Mouse (Mus musculus): ENCODE results near the gene 1110002E22Rik.

Gene 1110002E22Rik

DNA sequence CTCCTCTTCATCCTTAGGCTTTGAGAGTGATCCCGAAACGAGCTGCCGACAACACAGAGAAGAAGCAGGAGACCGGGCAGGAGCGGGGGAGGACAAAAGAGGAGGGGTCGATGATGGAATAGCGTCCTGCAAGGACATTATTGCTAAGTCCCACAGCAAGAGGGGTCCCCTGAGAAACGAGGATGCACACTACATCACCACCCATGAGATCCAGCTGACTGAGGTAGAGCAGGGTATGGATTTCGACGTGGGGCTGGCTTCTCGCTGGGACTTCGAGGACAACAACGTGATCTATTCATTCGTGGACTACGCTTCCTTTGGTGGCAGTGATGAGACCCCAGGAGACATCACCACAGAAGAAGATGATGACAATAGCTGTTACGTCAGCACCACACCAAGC lies 1.1 kb downstream of the 1110002E22Rik start:
- no peak for DNase-seq

DNA sequence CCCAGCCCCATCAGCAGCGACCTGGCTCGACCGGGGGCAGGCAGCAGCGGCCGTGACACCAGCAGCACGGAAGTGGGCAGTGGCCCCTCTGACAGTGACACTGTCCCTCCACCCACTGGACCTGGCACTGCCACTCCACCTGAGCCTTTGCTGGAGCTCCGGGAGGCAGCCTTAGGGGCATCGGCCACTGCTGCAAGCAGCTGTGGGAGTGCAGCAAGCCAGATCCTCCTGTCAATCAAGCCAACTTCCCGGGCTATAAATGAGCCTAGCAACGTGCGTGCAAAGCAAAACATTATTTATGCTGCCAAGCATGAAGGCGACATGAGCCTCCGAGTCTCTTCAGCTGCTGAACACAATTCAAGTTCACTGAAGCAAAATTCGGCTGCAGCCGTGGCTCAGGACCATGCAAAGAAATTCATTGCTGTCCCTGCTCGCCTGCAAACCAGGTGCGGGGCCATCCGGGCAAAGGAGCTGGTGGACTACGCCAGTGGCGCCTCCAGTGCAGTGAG lies 1.6 kb downstream of the 1110002E22Rik start:
- no peak for DNase-seq

DNA sequence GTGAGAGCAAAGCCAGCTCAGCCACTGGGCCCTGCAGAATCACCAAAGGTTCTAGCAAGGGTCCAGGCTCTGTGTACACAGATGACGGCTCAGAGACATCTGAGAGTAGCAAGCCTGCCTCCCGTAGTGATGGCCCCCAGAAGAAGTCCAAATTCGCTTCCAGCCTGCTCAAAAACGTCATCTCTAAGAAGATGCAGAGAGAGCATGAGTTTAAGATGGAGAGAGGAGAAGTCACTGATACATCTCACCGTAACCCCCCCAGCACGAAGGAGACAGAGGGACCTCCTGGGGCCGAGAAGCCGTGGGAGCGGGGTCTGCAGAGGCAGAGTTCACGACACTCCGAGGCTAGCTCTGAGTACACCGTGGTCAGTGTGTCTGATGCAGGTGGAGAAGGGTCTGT lies 2.4 kb downstream of the 1110002E22Rik start, which contains the start of gene Gm5105:
Gene Gm5105 (minus strand): TSS at position 101 of the 400 bp plus-strand sequence.
- DNase-seq, result no peak

DNA sequence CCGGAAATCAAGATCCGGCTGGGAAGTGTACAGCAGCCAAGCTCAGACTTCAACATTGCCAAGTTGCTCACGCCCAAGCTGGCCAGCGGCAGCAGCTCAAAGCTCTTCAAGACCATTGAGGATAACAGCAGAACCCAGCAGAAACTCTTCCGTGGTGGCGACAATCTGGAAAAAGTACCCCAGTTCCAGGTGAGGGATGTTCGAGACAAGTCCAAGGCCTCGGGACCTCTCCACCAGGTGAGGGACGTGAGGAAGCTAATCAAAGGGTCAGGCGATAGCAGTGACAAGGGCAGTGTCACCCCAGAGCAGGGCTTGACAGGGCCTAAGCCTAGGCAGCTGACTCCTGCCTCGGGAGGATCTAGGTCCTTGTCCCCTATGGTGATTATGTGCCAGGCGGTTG lies 3.3 kb downstream of the 1110002E22Rik start:
- DNase-seq, result no peak

DNA sequence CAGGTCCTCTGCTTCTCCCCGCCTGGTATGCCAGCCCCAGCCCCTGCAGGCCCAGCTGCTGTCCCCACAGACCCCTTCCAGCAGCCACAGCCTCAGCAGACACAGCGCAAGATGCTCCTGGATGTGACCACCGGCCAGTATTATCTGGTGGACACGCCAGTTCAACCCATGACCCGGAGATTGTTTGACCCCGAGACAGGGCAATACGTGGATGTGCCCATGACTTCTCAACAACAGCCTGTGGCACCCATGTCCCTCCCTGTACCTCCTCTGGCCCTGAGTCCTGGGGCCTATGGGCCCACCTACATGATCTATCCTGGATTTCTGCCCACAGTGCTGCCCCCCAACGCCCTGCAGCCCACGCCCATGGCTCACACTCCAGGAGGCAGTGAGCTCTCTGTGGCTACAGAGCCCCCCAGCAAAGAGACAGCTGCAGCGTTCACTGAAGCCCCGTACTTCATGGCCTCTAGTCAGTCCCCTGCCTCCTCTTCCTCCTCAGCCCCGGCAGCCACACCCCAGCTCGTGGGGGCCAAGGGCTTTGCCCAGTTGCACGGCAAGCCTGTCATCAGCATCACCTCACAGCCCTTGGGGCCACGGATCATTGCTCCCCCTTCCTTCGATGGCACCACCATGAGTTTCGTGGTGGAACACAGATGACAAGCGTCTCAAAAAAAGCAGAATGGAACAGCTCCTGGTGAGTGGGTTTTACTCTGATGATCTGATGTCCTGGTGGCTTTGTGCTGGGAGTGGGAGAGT lies 5.1 kb downstream of the 1110002E22Rik start:
- no peak for DNase-seq

DNA sequence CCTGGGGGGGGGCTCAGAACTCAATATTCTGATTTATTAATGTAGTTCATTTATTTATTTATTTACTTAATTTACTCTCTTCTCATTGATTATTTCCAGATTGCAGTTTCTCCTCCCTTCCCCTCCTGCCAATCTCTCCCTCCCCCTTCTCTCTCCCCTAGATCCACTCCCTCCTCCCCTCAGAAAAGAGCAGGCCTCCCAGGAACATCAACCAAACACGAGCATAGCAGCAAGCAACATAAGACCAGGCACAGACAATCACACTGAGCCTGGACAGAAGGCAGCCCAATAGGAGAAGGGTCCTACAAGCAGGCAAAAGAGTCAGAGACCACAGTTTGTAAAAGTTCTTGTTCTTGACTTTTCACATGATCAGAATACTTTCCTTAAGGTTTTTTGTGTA lies 6.2 kb downstream of the 1110002E22Rik start:
- no peak for DNase-seq

DNA sequence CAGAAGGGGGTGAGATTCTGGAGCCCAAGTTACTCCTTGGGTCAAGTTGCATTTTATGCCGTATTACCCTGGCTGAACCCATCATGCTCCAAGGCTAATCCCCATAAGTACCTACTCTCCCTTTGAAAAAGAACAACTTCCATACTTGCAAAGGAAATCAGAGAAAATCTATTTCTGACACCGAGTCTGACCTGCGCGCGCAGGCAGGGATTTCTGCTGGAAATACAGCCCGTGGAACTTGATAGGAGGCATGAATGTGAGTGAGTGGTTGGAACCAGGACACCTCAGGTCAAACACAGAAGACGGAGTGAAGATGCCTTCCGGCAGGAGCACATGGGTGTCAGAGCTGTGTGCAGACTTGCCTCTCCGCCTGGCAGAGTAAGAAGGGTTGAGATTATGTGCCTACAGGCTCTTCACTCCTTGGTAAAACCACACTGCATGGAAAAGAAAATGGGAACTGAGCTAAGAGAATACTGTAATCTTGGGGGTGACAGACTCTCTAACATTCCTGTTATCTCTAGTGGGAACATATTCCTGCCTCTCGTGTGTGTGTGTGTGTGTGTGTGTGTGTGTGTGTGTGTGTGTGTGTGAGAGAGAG lies 6.7 kb downstream of the 1110002E22Rik start:
- no peak for DNase-seq

DNA sequence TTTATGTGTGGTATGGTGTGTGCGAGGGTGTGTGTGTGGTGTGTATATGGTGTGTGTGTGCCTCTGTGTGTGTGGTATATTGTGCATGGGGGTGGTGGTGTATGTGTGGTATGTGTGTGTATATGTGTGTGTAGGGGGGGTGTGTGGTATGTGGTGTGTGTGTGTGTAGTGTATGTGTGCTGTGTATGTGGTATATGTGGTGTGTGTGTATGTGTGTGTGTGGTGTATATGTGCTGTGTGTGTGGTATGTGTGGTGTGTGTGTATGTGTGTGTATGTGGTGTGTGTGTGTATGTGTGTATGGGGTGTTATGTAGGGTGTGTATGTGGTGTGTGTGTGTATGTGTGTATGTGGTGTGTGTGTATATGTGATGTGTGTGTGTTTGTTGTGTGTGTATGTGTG lies 9.4 kb downstream of the 1110002E22Rik start:
- no peak for DNase-seq

DNA sequence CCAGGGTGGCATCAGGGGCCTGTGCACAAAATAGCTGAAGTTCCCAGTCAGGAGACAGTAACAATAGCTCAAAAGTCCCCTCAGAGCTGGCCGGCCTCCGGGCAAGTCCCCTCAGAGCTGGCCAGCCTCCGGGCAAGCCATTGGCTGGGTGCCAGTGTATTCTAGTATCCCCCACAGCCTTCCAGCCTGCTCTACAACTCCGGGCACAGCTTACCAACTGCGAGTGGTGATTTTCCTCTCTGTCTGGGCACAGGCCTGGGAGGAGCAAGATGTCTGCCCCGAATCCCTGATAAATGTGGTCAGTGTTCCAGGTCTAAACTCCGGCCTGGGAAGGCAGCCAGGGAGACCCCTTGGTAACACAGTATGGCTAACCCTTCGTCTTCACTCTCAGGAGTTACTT lies 10.4 kb downstream of the 1110002E22Rik start:
- no peak for DNase-seq

DNA sequence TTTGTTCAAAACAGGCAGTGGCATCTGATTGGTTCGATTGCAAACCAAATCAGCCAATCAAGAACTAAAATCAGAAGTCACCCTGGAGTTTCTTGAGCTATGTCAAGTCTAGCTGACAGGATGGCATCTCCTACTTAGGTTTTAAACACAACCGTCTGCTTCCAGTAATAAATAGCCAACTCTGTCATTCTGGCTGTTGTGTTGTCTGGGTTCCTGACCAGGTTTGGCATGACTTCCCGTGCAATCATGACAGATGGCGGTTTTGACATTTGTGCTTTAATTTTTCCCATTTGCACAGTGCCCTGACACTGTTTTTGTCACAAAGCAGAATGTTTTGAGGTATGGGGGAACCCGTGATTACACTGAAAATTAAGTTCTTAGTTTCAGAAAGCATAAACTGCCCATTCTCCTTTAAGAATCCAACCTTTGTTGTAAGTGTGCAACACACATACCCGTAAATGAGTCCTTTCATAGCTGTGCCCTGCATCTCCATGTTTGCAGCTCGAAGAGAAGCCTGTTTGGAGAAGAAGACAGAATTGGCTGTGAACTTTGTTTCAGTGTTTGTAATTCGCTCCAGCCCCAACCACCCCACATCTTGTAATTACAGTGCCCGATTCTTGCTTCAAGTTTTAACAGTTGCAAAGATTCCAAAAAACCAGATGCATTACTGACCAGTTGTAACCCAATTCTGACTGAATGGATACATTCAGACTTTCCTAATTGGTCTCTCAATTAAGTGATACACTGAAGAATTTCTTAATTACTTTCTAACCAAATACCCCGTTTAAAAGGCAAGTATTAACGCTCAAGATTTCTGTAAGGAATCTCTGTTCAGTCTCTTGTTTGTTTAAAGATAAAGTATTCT lies 12.9 kb downstream of the 1110002E22Rik start:
- no peak for DNase-seq

DNA sequence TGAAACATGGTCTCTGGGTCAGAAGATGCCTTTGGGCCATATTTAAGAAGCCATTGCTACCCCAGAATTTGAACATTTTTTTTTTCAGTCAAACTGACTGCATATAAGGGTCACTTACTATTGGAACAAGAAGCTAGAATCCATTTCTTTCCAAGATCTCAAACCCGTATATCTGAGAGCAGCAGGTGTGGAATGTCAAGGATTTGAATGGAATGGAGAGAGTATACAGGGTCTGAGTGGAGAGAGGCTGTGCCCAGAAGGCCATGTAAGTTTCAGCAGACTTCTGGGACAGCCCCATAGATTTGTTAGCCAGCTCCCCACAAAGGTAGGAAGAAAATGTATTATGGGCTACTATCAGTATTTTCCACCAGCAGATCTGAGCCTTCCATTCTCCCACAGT lies 13.8 kb downstream of the 1110002E22Rik start:
- no peak for DNase-seq

DNA sequence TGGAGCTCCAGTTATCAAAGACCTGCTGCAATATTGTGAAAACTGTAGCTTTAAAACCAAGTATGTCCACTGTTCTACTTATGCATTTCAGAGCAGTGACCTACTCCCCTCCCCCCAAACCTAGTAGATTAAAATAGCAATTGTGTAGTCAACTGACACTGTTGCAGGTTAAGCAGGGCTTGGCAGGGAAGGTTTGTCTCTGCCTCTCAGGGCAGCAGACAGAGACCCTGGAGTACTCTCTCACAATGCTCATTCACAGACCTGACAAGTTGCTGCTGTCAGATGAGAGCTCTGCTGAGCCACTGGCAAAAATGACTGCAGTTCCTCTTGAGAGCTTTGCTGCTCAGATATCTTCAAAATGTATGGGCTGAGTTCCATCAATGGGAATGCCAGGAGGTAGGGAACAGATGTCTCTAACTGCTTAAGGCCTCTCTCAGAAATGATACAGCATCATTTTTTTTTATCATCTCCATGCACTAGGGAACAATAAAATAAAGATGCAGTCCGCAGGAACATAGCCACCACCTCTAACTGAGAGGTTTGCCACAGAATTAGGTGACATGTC lies 18.3 kb downstream of the 1110002E22Rik start:
- no peak for DNase-seq

DNA sequence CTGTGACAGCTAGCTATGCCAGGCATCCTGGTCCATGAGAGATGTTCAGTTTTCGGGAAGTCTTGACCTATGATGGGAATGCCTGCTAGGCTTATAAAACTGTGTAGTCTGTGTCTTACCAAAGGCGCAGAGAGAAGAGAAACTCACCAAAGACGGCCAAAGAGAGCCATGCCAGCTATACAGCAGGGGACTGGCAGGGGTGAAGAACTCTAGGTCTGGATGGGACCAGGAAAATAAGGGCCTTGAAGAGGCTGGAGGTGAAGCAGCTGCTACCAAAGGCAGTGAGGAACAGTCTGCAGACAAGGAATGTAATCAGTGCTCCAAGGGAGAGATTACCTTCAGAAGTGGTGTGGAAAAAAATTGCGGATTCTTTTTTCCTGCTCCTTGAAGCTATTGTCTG lies 19.0 kb downstream of the 1110002E22Rik start:
- no peak for DNase-seq

DNA sequence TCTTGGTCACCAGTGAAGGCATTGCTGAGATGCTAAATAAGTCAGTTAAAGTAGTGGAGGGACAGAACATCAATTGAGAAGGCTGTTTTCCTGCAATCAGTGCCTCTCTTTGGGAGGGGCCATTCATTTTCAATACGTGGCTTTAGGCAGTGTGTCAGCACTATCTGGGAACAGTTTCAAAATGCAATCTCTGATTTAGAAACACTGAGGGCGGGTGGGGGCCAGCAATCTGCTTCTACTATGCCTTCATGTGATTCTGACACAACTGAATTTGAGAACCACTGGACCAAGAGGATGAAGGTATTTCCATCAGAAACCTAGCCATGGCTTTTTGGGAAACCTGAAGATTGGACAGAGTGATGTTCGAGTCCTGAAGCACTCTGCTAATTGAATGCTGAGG lies 30.4 kb downstream of the 1110002E22Rik start:
- no peak for DNase-seq

DNA sequence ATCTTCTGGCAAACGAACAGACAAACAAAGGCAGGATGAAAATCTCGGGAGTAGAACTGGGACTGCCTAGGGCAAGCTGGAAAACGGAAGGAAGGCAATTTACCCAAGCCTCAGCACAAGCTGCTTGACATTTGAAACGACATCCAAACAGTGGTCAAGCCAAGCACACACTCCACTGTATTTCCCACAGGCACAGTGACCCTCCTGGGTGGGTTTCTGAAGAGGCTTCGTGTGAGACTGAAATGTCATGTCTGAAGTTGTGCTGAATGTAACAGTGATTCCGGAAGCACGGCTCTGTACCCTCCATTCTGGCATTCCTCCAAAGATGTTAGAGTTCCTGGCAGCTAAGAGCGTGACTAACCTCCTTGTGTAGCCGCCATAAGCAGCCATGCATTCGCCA lies 30.9 kb downstream of the 1110002E22Rik start:
- no peak for DNase-seq

DNA sequence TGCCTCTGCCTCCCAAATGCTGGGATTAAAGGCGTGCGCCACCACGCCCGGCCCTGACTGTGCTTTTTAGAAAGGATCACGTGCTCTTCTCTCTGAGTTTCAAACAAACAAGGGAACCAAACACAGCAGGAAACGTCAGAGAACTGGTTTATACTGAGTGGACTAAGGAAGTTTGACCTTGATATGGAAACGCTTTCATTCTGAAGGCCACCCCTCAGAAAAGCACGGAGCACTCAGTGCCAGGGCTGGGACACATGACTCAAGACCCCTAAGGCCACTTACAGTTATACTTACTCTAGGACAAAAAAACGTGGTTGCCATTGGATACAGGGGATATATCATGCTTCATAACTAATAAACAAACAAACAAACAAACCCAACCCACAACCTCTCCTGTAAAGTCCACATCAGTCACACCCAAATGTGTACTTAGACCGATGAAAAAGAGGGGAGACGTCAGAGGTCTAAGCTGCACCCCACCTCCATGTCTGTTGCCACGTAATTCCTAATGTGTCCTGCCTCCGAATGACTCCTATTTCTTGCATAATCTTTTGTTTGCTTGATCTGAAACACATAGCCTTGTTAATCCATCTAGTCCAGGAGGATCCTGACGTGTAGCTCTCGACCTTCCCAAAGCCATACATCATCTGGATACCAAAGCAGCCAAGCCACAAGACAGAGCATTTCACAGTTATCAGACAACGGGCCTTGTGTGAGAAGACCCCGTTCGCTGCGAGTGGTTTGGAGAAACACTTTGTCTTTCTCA lies 31.6 kb downstream of the 1110002E22Rik start:
- DNase-seq, result no peak

DNA sequence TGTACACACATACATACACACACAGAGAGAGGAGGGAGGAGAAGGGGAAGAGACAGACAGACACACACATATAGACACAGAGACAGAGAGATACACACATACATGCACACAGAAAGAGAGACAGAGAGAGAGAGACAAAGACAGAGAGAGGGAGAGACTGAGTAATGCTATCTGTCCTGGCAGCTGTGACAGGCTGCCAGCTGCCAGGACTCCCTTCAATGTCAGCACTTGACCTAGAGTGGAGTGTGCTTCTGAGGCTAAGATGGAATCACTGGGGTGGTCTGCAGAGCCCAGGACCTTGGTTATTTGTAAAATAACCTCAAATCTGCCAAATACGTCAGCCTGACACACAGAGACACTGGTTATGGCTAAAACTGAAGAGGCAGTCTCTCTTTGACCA lies 32.9 kb downstream of the 1110002E22Rik start:
- DNase-seq, result no peak

DNA sequence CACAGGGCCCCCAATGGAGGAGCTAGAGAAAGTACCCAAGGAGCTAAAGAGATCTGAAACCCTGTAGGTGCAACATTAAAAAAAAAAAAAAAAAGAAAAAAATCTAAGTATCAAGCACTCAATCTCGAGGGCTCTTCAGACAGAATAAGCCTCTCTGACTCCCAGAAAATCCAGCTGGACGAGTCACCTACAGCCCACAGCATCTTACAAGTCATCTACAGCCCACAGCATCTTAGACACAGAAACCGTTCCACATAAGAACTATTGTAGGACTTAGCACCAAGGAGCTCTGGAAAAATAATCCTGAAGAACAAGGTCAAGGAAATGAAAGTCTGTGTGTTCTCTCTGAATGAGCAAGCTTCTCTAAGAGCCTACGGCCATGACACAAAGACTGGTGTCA lies 37.1 kb downstream of the 1110002E22Rik start:
- no peak for DNase-seq

DNA sequence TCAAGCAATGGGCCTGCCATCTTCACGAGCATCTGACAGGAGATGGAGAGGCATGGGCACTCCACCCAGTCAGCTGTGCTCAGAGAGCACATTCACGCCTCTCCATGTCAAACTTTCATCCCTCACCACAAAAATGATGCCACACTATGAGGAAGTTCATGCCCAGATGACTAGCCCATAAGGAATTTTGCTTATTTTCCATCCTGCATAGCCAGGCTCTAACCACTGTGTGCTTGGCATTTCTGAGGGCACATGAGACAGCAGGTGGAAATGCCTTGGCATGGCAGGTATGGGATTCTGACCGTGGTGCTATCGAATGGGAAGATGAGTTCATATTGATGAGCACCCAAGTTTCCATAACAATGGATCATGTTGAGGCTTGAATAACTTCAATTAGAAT lies 38.8 kb downstream of the 1110002E22Rik start:
- DNase-seq, result no peak

DNA sequence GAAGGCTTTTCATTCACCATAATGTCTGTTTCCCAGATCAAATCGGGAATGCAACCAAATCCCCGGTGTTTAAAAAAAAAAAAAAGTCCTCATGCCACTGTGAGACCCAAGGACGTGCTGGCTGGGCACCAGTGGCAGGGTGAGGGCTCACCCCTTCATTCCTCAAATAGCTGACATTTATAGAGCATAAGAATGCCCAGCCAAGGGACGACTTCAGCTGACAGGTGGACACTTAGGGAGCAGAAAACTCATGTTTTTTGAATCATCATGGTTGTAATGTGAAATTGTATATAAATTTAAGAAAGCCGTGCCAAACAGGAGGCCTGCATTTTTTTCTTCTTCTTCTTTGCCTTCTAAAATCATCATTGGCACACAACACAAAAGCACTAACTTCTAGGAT lies 40.2 kb downstream of the 1110002E22Rik start:
- DNase-seq, result no peak

DNA sequence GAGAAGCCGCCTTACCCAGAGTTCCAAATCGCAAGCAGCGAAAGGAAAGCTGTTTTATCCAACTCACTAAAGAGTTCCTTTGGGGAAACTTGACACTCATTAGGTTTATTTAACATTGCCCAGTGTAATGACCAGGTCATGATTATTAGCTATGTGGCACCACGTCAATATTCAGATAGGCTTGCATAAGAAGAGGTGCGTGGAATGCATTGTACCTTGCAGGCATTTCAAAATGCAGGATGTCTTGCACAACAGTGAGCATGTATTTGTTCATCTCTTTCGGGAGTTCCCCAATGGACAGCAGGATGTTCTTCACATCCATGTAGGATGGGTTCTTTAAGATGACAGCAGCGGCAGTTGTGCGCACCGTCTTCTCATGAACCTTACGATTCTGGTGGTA lies 42.0 kb downstream of the 1110002E22Rik start:
- DNase-seq, result no peak

Data from thymus, adult 18-20 months (tissue).